Comparison of ENCODE assay signal across 8 mouse cellular contexts in the genomic region with DNA sequence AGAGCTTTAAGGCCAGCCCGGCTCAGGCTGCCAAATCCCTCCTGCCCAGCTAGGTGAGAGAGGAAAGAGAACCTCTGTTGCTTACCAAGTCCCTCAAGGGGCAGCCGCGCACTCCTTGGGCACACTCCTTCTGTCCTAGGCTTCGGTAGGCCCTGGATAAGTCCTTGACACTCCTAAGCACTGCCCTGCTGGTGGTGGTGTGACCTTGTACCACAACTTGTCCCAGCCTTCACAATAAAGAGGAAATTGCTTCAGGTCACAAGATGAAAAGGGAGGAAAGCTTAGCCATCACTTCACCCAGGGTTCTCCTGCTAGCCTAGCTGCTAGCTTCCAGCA. TPM values are rescaled to one million over a fixed set of nuclear protein-coding genes. Genes with fewer than 3 reads are reported as not detected.
DNase-seq lines count a peak whose midpoint lies in the region; ATAC-seq and TF ChIP-seq lines count a peak whose summit lies in the region.

Gene Kcnf1, minus strand, starts transcription at position 132 of the 336 bp plus-strand sequence.

- H3K4me3 ChIP-seq in layer of hippocampus, adult 2 months = peak within 1 kb of the TSS; percentile 76
- H3K4me3 ChIP-seq in embryonic facial prominence, embryonic 13.5 days = peak within 1 kb of the TSS; percentile 56
- peak within 1 kb of the TSS; percentile 42 for H3K4me3 ChIP-seq in intestine, postnatal 0 days (ENCODE audit: low read depth, low read length)
- H3K4me3 ChIP-seq in midbrain, embryonic 15.5 days = peak within 1 kb of the TSS; percentile 49

- H3K27me3 ChIP-seq in embryonic facial prominence, embryonic 13.5 days = peaks cover 43% of the 10 kb centered on the region
- H3K27me3 ChIP-seq in intestine, postnatal 0 days (replicated peaks; ENCODE audit: control insufficient read depth, insufficient read depth, low read length) = peaks cover 22% of the 10 kb centered on the region
- H3K27me3 ChIP-seq in midbrain, embryonic 15.5 days (replicated peaks) = peaks cover 14% of the 10 kb centered on the region; the same call in 1 of the 2 replicates

- TF ChIP-seq CTCF in layer of hippocampus, adult 2 months (conservative IDR thresholded peaks at IDR 0.05) = no peak
- TF ChIP-seq CTCF in intestine, postnatal 0 days (IDR thresholded peaks at IDR 0.05; ENCODE audit: low read depth) = no peak

- no peaks in the 10 kb centered on the region for H3K9me3 ChIP-seq in embryonic facial prominence, embryonic 13.5 days
- H3K9me3 ChIP-seq in intestine, postnatal 0 days (ENCODE audit: control insufficient read depth) = no peaks in the 10 kb centered on the region
- no peaks in the 10 kb centered on the region for H3K9me3 ChIP-seq in midbrain, embryonic 15.5 days

- ATAC-seq in embryonic facial prominence, embryonic 13.5 days (ENCODE audit: insufficient number of reproducible peaks, insufficient read depth, low FRiP score, low TSS enrichment, low read depth) = no peak
- ATAC-seq in intestine, postnatal 0 days = no peak
- peak; percentile 58 for ATAC-seq in midbrain, embryonic 15.5 days (replicated peaks)
- ATAC-seq in cerebellum, adult (ENCODE audit: insufficient number of reproducible peaks, low FRiP score, low TSS enrichment) = no peak

- peak within 1 kb of the TSS; percentile 90 for H3K27ac ChIP-seq in layer of hippocampus, adult 2 months
- H3K27ac ChIP-seq in embryonic facial prominence, embryonic 13.5 days = no peak within 1 kb of the TSS
- no peak within 1 kb of the TSS for H3K27ac ChIP-seq in intestine, postnatal 0 days (ENCODE audit: low read depth, low read length)
- peak within 1 kb of the TSS; percentile 70 for H3K27ac ChIP-seq in midbrain, embryonic 15.5 days

- WGBS in embryonic facial prominence, embryonic 13.5 days = 16% methylated on average over 4 of the region's 4 CpGs
- WGBS in intestine, postnatal 0 days = 31% methylated on average over 4 of the region's 4 CpGs
- WGBS in midbrain, embryonic 15.5 days = 14% methylated on average over 4 of the region's 4 CpGs

- H3K4me1 ChIP-seq in embryonic facial prominence, embryonic 13.5 days = peaks cover 15% of the 10 kb centered on the region
- no peaks in the 10 kb centered on the region for H3K4me1 ChIP-seq in intestine, postnatal 0 days (replicated peaks; ENCODE audit: control insufficient read depth, insufficient read depth, low read length)
- H3K4me1 ChIP-seq in midbrain, embryonic 15.5 days = peaks cover 16% of the 10 kb centered on the region

- peak within 1 kb of the TSS; percentile 67 for H3K9ac ChIP-seq in embryonic facial prominence, embryonic 13.5 days
- peak within 1 kb of the TSS; percentile 34; the same call in 1 of the 2 replicates for H3K9ac ChIP-seq in intestine, postnatal 0 days (ENCODE audit: low read depth, low read length)
- H3K9ac ChIP-seq in midbrain, embryonic 15.5 days = peak within 1 kb of the TSS; percentile 60

- peak within 1 kb of the TSS; percentile 97 for H3K4me2 ChIP-seq in embryonic facial prominence, embryonic 13.5 days
- H3K4me2 ChIP-seq in intestine, postnatal 0 days (replicated peaks; ENCODE audit: low read depth) = peak within 1 kb of the TSS; percentile 79
- H3K4me2 ChIP-seq in midbrain, embryonic 15.5 days = peak within 1 kb of the TSS; percentile 76

- H3K36me3 ChIP-seq in embryonic facial prominence, embryonic 13.5 days = no peaks in the 10 kb centered on the region
- H3K36me3 ChIP-seq in intestine, postnatal 0 days (ENCODE audit: control insufficient read depth, insufficient read depth) = no peaks in the 10 kb centered on the region
- no peaks in the 10 kb centered on the region for H3K36me3 ChIP-seq in midbrain, embryonic 15.5 days (replicated peaks)

- DNase-seq in layer of hippocampus, adult 2 months (ENCODE audit: low spot score in 2 of 2) = no peak
- DNase-seq in layer of hippocampus, adult 9-11 months = no peak
- no peak for DNase-seq in gastrocnemius, postnatal 10 days
- DNase-seq in ovary, postnatal 10 days (ENCODE audit: low spot score) = no peak

RNA-seq across cellular contexts. Expression of gene Kcnf1, which starts in this region (rescaled TPM):
- total RNA-seq in layer of hippocampus, adult 2 months (2021) = 10 to 100 TPM; 36.5 to 36.8 TPM
- 0.70 and 0.80 TPM in 2 replicates for polyA plus RNA-seq in embryonic facial prominence, embryonic 13.5 days (2015; fragmentation: Nextera tagmentation; extraction: Ambion mirVana)
- polyA plus RNA-seq in intestine, postnatal 0 days (2015; fragmentation: Nextera tagmentation; extraction: Ambion mirVana) = 1.2 and 1.4 TPM in 2 replicates
- 5.0 and 5.5 TPM in 2 replicates for polyA plus RNA-seq in midbrain, embryonic 15.5 days (2015; fragmentation: Nextera tagmentation; extraction: Ambion mirVana)
- total RNA-seq in gastrocnemius, postnatal 10 days (2021) = 1 to 10 TPM; 2.8 to 3.1 TPM

Comparison
In these comparisons a context has a peak if more than half of its experiments do, and no peak if none do; other contexts are left out.
1. RNA of gene Kcnf1 (total RNA-seq): 36.5 to 36.8 TPM in layer of hippocampus, adult 2 months; 2.8 to 3.1 TPM in gastrocnemius, postnatal 10 days; every median in the first group is over 4 times any median in the second.
2. H3K27ac ChIP-seq: peak in layer of hippocampus, adult 2 months (single experiment) and midbrain, embryonic 15.5 days (single experiment); none in embryonic facial prominence, embryonic 13.5 days (single experiment) and intestine, postnatal 0 days (single experiment).
3. Peak in every context shown above with its lines, with median percentiles within 50 percentile points of each other: H3K4me3 ChIP-seq, H3K4me2 ChIP-seq and H3K9ac ChIP-seq.